Mouse (Mus musculus) inflammation-experienced regulatory T-cells, adult 6 months (primary cell): Measurements from ENCODE around the gene Eps15l1. TPM values are rescaled to one million over a fixed set of nuclear protein-coding genes. Genes with fewer than 3 reads are reported as not detected.

ENCODE experiments used
- ATAC-seq: one replicate; pipeline ENCODE4 v1.8.0; 2017
- polyA plus RNA-seq, 3 experiments: library from polyadenylated mRNA; unstranded; fragments of 100-300 nt; shearing (Covaris generic); gene quantifications; one replicate each; pipeline ENCODE4 v1.2.1; 2017

Gene Eps15l1
- polyA plus RNA-seq, result 10 to 100 TPM; 45.6 to 60.7 (median 51.1) TPM

DNA sequence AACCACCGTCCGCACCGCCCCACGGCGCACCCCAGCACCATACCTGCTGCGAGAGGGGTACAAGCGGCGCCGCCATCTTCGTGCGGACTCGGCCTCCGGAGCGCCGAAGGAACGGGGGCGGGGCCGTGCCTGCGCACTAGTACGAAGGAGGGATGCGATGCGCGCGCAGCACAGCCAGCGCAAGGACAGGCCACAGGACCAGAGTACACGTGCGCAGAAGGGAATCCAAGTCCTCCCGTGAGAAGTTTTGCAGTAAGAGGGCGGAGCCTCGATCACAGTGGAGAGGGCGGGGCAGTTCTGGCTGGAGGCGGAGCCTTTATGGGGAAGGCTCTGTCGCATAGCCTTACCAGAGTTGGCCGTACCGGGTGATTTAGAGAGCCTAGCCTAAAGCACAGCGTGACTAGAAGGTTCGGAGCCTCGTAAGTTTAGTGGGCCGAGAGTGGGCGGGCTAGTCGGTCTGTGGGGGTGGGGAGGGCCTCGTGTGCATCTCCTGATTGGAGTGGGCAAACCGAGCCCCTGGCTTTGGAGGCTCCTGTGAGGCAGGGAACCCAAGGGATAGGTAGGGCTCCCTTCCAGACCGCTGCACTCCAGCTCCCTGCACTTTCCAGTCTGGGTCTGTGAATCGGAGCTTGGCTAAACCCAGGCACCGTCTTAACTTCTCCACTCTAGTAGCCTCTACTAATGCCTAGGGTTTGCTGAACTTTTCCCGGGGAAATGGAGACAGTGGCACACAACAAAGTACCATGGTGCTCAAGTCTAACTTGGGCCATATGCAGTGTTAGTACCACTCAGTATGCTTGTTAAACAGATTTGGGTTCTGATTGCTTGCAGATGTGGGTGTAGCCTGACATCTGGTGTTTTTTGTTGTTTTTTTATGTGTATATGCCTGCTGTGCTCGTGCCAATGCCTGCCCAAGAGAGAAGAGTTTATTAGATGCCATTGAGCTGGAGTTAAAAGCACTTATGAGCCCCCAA lies at the start of gene Eps15l1:
Eps15l1 (minus strand) TSS at position 99 of the 974 bp plus-strand sequence.
- peak; percentile 98 for ATAC-seq

DNA sequence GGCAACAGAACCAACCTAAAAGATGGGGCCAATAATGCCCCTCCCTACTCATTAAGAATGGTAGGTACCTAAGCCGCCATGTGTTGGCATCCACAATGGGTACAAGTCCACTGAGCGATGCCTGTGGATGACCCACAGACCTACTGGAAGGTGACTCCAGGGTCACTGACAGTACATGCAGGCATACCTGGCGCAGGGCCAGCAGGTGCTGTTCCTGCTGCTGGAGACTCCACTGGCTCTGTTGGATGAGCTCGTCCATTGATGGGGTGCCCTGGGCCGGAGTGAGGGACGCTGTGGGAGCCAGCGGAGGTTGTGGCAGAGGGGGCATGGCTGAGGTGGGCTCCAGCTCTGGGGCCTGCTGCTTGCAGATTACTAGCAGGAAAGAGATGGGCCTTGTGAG lies 49.4 kb upstream of the Eps15l1 start:
- no peak for ATAC-seq

DNA sequence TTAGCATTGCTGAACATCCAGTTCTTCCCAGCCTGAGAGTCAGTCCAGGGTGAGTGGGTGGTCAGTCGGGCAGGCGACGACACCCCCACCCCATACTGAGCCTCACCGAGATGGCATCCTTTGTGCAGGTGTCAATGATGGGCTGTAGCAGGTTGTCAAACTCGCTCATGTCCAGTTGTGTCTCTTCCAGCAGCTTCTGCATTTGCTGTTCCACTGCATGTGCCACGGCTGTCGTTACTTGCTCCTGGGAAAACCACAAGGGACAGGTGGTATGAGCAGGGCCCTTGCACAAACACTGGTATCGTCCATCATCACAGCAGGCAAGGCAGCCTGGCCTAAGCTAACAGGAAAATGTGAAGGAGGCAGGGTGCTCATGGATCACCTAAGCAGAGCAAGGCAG lies 48.7 kb upstream of the Eps15l1 start:
- ATAC-seq, result no peak

DNA sequence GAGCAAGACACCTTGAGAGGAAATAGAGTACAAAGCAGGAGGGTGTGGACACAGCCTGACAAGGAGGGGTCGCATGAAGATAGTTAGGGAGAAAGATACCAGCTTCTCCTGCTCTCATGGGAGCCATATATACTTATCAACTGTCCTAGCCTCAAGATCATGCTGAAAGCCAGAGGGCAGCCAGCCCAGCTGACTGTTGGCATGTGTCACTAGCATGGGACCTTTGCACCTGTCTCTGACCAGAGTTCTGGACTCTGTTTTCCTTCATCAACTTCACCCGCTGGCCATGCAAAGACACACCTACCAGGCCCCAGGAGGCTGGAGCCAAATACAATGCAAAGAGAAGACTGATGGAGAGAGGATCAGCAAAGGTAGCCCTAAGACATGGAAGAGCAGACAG lies 48.0 kb upstream of the Eps15l1 start:
- ATAC-seq, result no peak

DNA sequence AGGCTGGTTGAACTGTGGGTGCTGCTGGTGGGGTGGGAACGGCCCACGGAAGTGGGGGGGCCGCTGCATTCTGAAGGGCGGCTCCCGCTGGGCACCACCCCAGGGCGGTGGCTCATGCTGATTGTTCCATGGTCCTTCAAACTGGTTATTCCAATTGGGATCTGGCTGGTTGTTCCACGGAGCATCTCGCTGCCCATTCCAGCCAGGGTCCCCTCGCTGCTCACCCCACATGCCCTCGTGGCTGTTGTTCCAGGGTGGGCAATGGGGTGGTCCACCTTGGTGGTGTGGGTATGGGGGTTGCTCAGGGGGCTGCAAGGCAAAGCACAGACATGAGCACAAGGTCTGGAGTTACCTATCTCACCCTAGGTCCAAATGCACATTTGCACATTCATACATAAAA lies 43.0 kb upstream of the Eps15l1 start:
- ATAC-seq, result no peak

DNA sequence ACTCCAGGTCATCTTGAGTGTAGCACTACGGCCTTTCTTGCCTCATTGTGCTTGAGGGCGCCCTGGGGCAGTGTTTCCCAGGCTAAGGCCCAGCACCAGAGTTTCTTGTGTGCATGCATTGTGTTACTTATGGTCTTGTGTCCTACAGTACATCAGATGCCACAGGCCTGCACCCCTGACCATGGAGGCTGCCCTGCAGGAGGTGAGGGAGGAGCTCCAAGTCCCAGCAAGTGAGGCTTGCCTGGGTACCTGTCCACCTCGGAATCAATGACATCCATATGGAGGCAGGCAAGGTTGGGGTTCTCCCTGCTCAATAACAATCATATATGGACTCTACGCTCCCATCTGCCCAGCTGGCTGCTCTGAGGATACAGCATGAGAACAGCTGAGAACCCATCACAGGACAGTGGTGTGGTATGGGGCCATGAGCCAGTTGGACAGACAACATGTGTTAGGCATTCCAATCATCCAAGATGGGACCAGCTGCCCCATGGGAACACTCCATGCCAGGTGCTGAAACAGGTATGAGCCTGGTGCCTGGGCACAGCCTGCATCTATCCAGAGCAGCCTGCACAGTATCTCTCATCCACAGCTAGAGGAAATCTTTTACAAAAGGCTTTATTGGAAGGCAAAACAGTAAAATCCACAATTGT lies 38.7 kb upstream of the Eps15l1 start:
- no peak for ATAC-seq

DNA sequence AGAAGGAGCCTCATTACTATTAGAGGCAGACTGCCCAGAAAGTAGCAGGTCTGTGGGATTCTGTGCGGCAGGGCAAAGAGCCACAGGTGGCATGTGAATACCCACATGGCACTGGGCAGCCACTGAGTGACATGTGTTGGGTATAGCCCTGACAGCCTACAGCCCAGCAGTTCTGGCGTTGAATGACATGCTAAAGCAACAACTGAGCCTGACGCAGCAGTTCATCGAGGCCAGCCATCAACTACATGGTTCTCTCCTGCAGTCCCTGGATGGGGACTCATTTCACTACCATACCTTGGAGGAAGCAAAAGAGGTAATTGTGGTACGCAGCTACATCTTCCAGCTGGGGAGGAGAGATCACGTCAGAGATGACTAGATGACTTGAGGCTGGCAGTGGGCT lies 37.2 kb upstream of the Eps15l1 start:
- ATAC-seq, result no peak

DNA sequence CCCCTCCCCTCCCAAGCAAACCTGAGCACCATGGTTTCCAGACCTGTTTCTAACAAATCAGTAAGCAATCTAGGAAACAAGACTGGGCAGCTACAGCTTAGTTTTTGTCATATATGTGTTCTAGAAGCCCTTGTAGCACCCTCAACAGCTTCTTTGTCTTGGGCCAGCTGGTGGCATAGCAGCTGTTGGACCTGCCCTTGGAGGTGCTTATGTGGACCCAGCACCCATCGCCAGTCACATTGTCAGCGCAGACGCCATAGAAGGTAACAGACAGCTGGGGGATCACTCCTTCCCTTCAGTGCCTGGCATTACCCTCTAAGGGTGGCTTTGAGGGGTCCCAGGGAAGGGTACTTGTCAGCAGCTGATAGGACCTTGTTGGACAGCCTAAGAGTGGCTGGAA lies 36.5 kb upstream of the Eps15l1 start:
- no peak for ATAC-seq

DNA sequence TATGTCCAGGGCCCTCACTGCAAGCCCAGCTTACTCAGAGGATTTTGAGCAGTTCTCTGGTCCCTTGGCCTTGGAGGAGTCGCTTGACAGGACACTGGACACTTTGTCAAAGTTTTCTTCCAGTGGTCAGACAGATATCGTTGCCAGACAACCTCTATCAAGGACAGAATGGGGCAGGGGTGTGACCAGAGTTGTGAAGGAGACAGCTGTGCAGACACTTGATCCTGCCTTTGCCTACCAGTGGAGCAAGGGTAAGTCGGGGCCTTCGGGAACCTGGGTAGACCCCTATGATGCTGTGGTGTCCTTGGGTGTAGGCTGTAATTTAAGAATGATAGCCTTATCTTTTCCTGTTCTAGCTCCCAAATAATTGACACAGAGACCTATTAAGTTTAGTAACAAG lies 34.1 kb upstream of the Eps15l1 start:
- no peak for ATAC-seq

DNA sequence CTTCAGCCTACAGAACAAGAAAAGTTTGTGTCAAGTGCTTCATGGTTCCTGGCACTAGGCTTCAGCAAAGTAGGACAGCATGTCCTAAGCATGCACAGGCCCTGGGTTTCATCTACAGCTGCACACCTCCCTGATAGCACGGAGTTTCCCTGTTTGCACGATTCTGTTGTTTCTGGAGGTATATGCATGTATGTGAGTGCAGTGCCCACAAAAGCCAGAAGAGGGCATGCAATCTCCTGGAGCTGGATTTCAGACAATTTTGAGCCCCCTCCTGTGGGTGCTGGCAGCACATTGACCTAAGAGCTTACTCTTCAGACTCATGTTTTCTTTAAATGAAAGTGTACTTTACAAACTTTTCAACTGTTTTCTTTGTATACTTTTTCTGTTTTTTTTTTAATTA lies 32.6 kb upstream of the Eps15l1 start:
- ATAC-seq, result no peak

DNA sequence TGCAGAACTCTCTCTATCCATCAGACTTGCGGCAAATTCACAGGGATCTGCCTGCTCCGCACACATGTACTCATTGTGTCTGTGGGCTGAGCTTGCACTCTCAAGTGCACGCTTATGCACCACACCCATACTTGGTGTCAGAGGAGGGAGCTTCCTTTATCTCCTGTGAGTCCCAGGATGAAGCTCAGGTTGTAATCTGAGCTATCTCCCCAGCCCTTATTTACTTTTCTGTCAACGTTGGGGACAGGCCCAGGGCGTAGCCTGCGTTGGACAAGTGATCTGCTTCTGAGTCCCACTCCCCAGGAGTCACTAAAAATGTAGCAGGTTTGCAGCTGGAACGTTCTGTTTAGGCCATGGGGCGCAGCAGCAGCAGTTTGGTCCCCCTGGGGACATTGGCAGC lies 30.3 kb upstream of the Eps15l1 start:
- no peak for ATAC-seq

DNA sequence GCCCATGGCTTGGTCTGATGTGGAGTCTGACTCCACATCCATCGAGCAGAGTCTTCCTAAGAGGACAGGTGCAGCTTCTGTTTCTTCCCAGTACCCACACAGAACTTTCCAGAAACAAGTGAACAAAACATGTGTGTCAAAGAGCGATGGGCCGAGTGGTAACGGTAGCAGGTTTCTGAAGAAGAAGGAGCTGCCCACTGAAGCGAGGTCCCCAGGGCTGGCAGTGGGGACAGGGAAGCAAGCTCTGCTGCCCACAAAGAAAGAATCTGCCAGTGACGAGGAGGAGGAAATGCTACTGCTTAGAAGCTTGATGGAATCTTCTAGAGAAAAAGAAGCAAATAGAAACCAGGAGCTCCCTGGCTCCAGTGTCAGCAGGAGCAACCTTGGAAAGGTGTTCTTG lies 23.8 kb upstream of the Eps15l1 start:
- ATAC-seq, result no peak

DNA sequence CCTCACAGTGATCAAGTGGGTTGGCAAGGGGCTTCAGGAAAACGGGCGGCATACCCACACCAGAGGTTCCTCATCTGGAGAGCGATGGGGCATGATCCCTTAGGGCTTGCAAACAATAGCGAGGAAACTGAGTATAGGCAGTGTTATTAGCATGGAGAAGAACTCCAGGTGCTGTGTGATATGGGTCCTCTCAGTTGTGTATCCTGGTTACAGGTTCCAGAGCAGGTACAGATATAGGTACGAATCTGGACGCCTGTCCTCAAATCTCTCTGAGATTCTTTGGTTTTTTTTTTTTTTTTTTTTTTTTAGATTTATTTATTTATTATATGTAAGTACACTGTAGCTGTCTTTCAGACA lies 22.7 kb upstream of the Eps15l1 start:
- ATAC-seq, result peak; percentile 23

DNA sequence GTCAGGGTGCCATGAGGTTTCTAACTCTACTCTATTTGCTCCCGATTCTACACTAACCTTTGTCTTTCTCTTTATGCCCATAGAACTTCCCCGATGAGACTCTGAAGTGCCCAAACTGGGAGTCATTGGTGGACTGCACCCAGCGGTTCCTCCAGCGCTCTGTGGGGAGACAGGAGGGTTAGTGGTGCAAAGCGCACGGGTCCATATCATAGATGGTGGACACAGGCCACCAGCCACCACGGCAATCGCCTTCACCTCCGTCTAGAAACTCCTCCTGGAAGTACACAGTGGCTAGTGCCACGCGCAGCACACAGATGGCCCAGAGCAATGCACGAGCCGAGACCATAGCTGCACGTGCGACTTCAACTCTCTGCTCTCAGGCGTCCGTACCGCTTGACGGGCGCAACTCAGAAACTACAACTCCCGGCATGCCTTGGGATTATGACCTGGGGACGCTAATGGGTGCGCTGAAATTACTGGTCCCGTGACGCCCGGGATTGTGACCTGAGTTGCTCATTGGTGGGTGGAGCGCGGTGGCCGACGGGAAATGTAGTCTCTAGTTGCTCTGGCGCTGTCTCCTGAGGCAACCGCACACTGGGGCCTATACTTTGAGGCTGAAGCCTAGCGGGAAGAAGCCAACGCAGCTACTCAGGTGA lies 22.2 kb upstream of the Eps15l1 start, which contains the start of the genes Calr3 and 1700030K09Rik:
Calr3 (minus strand) TSS at position 533 of the 656 bp plus-strand sequence.
1700030K09Rik (plus strand) TSS at position 543 of the 656 bp plus-strand sequence.
- ATAC-seq, result peak; percentile 100

DNA sequence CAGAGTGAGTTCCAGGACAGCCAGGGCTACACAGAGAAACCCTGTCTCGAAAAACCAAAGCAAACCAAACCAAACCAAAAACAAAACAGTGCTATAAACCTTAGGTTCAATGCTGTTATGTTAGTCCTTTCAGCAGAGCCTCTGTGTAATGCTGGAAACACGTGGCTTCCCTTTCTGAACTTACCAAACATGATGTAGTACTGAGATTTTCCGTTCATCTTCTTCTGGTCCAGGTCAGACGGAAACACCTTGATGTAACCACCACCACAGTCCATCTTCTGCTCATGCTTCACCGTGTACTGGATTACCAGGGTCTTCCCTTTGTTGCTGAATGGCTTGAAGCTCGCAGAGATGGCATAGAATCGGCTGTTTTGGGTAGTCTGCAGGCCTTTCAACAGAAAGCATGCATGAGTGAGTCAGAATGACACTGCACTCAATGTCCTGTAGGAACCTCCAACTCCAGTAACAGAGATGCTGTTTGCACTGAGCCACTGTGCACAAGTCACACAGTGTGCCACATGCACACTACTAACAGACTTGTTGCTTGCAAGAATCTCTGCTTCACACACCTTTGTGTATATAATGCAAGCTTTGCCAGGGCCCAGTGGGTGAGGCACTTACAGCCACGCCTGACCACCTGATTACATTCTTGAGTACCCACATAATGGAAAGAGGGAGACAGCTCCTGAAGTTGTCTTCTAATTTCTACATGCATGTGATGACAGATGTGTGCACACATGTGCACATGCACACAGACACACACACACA lies 17.2 kb upstream of the Eps15l1 start:
- ATAC-seq, result no peak

DNA sequence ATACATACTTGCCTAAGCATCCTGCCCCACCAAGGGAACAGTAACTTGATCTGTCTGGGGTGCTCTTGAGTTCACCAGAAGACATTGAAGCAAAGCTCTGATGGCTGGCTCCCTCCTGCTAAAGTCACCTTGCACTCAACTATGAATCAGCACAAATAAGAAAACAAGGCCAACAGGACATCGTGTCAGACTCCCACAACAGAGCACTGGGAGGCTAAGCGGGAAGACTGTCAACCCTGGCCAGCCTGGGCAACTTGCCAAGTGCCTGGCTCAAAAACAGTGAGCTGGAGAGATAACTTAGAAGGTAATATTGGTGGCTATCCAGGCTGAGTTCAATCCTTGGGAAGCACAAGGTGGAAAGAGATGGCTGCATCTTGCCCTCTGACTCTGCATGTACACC lies 13.7 kb upstream of the Eps15l1 start:
- ATAC-seq, result no peak

DNA sequence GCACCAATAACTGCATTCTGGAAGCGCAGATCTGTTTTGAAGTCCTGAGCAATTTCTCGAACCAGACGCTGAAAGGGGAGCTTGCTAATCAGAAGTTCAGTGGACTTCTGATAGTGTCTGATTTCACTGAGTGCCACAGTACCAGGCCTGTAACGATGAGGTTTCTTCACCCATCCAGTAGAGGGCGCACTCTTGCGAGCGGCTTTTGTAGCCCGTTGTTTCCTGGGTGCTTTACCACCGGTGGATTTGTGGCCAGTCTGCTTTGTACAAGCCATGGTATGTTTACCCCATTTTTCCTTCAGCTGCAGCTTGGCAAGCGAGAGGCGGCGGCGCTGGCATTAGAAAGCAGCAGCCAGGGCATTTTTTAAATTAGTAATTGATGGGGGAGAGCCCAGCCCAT lies 8.4 kb upstream of the Eps15l1 start:
- ATAC-seq, result no peak

DNA sequence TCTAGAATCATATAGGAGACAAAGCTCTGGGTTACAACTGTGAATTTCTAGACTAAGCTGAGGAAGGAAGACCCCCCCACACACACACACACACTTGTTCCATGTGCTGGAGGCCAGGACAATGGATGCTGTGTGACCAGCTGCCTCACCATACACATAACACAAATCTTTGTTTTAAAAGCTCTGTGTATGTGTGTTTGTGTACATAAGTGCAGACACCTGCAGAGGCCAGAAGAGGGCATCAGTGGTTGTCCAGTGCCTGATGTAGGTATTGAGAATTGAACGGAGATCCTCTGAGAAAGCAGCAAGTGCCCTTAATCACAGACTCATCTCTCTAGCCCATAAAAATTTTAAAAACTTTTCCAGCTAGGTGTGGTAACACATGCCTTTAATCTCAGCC lies 1.7 kb upstream of the Eps15l1 start:
- ATAC-seq, result no peak

DNA sequence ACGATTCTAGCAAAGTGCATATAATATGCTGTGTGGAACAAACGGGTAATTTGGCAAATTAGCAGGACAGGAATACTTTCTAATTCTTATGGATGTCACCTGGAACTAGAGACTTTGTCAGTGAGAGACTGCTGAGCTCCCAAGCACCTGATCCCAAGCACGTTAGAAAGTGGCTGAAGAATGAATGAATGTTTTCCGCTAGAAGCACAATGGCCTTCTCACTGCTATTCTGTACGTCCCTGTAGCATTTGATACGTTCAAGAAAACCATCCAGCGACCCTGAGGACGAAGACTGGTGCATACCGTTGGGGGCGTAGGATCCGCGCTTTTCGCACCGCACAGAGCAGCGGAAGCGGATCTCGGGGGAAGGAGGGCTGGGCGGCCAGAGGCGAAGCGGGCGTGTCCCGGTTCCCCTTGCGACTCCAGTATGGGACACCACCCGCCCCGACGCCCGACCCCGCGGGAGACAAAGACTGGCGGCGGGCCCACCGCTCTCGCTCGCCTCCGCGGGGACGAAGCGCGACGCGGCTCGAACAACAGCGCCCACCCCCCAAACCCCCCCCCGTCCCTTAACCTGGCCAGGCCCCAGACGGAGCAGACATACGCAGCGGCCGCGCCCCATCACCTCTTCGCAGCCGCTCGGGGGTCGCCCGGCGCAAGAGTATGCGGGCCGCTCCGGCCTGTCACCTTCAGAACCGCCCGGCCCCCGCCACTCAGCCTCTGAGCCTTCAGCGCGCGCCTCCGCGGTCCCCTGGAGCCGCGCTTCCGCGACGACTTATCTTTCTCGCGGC lies 494 bp downstream of the Eps15l1 start:
- ATAC-seq, result peak; percentile 14

DNA sequence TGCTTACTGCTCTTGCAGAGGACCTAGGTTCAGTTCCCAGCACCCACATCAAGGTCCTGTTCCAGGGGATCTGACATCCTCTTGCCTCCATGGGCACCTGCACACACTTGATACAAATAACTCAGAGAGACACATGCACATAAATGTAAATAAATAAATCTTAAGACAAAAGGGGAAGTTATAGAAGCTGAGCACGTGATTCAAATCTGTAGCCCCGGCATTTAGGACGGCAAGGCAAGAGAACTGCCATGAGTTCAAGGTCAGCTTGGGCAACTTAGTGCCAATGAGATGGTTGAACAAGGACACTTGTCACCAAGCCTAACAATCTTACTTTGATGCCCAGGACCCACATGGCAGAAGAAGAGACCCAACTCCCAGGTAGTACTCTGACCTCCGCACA lies 3.2 kb downstream of the Eps15l1 start:
- no peak for ATAC-seq

DNA sequence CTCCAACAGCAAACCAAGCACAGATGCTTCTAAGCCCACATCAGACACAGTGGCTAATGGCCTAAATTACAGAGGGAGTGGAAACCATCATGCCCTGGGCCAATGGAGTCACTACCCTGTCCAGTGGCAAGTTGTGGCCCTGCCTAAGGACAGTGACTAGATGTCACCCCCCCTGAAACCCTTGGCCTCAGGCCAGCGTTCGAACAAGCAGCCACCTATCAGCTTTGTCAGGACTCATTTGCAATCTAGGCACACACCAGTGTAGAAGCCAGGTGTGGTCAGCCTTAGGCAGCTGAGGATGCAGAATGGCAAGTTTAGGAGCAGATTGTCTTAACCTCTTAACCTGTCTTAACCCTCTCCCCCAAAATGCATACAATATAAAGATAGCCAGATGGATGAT lies 6.0 kb downstream of the Eps15l1 start:
- no peak for ATAC-seq

DNA sequence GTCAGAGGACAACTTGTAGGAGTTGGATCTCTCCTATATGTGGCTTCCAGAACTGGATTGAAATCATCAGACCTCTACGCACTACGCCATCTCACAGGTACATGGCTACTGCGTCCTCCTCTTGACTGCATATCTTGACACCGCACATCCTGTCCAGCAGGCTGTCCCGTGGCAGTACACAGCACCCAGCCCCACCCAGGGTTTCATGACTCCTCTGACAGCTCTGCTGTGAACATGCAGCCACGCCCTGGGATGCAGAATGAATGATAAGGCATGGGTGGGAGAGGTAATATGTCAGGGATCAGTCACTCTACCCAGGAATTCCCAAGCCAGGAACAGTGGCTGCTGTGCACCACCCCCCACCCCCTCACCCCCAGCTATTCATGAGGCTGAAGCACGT lies 7.4 kb downstream of the Eps15l1 start:
- ATAC-seq, result no peak
